Mouse (Mus musculus): Measurements from ENCODE around the gene N4bp2l2. TPM values are rescaled to one million over a fixed set of nuclear protein-coding genes. Genes with fewer than 3 reads are reported as not detected.
A peak's percentile ranks its signal among the peaks of the same experiment; 100 is the strongest.
"Not testable (repeated sequence)": the region's sequence is repeated elsewhere in the genome, so short reads cannot be mapped to it uniquely, and the experiment has no call there.

Gene N4bp2l2
- polyA plus RNA-seq, 1 experiment from 2014 or later = 17.4 TPM

DNA sequence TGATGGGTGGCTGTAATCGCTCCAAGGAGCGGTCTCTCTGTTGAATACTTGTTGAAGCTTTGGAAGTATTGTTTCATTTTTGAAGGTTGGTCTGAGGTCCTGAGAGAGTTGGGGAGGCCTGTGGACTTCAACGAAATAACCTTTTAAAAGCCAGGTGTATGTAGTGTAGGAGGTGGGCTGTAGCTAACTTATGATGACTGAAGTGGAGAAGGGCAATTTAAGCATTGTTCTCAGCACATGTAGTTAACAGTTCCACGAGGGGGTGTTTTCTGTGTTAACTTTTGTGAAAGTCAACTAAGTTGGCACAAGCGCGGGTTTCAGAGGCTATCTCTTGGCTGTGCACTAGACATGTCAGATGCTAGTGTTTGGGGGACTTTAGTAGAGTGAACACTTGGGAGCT, 8.9 kb upstream of the N4bp2l2 start:
- no peak for ATAC-seq (ENCODE audit: low read depth)
- peak overlapping the region; percentile 97; the same call in 1 of the 2 replicates for H3K9ac ChIP-seq (ENCODE audit: low read depth, low read length)
- H3K27me3 ChIP-seq (ENCODE audit: control insufficient read depth, insufficient read depth, low read depth, low read length) = no peaks in the 10 kb centered on the region
- no peaks in the 10 kb centered on the region for H3K9me3 ChIP-seq (replicated peaks; ENCODE audit: control insufficient read depth, low read length)
- H3K4me3 ChIP-seq (ENCODE audit: low read depth, low read length) = peak overlapping the region; percentile 96
- peaks cover 13% of the 10 kb centered on the region for H3K4me1 ChIP-seq (ENCODE audit: control insufficient read depth, low read depth, low read length)
- no peaks in the 10 kb centered on the region for H3K36me3 ChIP-seq (ENCODE audit: control insufficient read depth, insufficient read depth)
- H3K27ac ChIP-seq (ENCODE audit: low read length) = no peak overlapping the region
- 37% methylated on average over 6 of the region's 6 CpGs for WGBS (ENCODE audit: insufficient replicate concordance)
- H3K4me2 ChIP-seq (ENCODE audit: low read depth, low read length) = peak overlapping the region; percentile 63

- Histone ChIP-seq H3K27me3 (ENCODE audit: control insufficient read depth, insufficient read depth, low read depth, low read length) (no peaks in the 10 kb centered on the region), H3K9ac (ENCODE audit: low read depth, low read length) (peak overlapping the region; percentile 97), H3K4me1 (ENCODE audit: control insufficient read depth, low read depth, low read length) (peaks cover 13% of the 10 kb centered on the region), H3K4me3 (ENCODE audit: low read depth, low read length) (peak overlapping the region; percentile 96), H3K9me3 (replicated peaks; ENCODE audit: control insufficient read depth, low read length) (no peaks in the 10 kb centered on the region), H3K4me2 (ENCODE audit: low read depth, low read length) (peak overlapping the region; percentile 63), H3K27ac (ENCODE audit: low read length) (peak overlapping the region; percentile 86), H3K36me3 (ENCODE audit: control insufficient read depth, insufficient read depth) (no peaks in the 10 kb centered on the region)
- under 1% methylated on average over 69 of the region's 91 CpGs for WGBS (ENCODE audit: insufficient replicate concordance)
- peak; percentile 13 for ATAC-seq (ENCODE audit: low read depth)
Measured at GRCm38 (mm10) chr5:150673880-150674621, 8.1 kb upstream of the N4bp2l2 start.

DNA sequence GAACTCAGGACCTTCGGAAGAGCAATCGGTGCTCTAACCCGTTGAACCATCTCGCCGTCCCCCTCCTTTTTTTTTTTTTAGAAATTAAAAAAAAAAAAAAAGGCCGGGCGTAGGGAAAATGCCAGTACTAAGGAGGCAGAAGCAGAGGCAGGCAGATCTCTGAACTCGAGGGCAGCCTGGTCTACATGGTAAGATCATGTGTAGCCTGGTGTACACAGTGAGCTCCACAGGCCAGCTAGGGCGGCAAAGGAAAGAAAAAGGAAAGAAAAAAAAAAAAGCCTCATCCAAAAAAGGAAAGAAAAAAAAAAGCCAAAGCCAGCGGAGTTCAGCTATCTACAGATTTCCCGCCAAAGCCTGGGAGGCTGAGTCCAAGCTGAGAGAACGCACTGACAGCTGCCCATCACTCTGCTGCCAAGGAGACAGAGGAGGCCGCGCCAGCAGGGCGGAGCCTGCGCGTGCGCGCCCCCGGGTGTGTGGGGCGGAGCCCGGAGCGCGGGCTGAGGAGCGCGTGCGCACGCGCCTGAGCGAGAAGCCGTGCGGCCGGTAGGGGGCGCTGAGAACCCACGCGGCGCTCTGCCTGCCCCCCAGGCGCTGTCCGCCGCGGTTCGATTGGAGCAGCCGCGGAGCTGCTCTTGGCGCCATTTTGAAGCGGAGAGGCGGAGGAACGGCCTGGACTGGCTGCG, 7.3 kb upstream of the N4bp2l2 start, which contains the start of gene Pds5b:
Gene Pds5b (plus strand): TSS at position 587 of the 683 bp plus-strand sequence.
- WGBS (ENCODE audit: insufficient replicate concordance) = 11% methylated on average over 48 of the region's 49 CpGs
- peaks cover 13% of the 10 kb centered on the region for H3K4me1 ChIP-seq (ENCODE audit: control insufficient read depth, low read depth, low read length)
- no peaks in the 10 kb centered on the region for H3K9me3 ChIP-seq (replicated peaks; ENCODE audit: control insufficient read depth, low read length)
- peak within 1 kb of the TSS; percentile 63 for H3K4me2 ChIP-seq (ENCODE audit: low read depth, low read length)
- ATAC-seq (ENCODE audit: low read depth) = peak; percentile 94
- no peaks in the 10 kb centered on the region for H3K36me3 ChIP-seq (ENCODE audit: control insufficient read depth, insufficient read depth)
- H3K9ac ChIP-seq (ENCODE audit: low read depth, low read length) = peak within 1 kb of the TSS; percentile 97
- peak within 1 kb of the TSS; percentile 96 for H3K4me3 ChIP-seq (ENCODE audit: low read depth, low read length)
- H3K27ac ChIP-seq (ENCODE audit: low read length) = peak within 1 kb of the TSS; percentile 86
- no peaks in the 10 kb centered on the region for H3K27me3 ChIP-seq (ENCODE audit: control insufficient read depth, insufficient read depth, low read depth, low read length)

DNA sequence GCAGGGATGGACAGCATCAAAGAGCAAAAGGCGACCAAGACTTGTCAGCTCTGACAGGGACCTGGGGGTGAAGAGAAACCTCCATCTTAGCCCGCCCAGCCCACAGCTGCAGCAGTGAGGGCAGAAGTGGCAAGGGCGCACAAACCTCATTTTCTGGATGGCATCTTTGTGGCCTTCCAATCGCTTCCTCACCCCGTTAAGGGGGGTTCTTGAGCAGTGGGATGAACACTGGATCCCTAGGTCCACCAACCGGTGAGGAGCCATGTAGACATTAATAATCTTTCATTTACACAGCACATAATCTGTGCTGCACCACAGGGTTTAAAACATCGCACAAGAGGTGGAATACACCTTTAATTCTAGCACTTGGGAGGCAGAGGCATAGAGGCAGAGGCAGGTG, 6.4 kb upstream of the N4bp2l2 start:
- H3K27ac ChIP-seq (ENCODE audit: low read length) = no peak overlapping the region
- H3K4me3 ChIP-seq (ENCODE audit: low read depth, low read length) = no peak overlapping the region
- no peaks in the 10 kb centered on the region for H3K36me3 ChIP-seq (ENCODE audit: control insufficient read depth, insufficient read depth)
- no peaks in the 10 kb centered on the region for H3K9me3 ChIP-seq (replicated peaks; ENCODE audit: control insufficient read depth, low read length)
- 80% methylated on average over 7 of the region's 7 CpGs for WGBS (ENCODE audit: insufficient replicate concordance)
- no peak overlapping the region for H3K9ac ChIP-seq (ENCODE audit: low read depth, low read length)
- H3K4me1 ChIP-seq (ENCODE audit: control insufficient read depth, low read depth, low read length) = peaks cover 13% of the 10 kb centered on the region
- H3K4me2 ChIP-seq (ENCODE audit: low read depth, low read length) = no peak overlapping the region
- ATAC-seq (ENCODE audit: low read depth) = no peak
- H3K27me3 ChIP-seq (ENCODE audit: control insufficient read depth, insufficient read depth, low read depth, low read length) = no peaks in the 10 kb centered on the region

- Histone ChIP-seq H3K9me3 (replicated peaks; ENCODE audit: control insufficient read depth, low read length) (no peaks in the 10 kb centered on the region), H3K4me3 (ENCODE audit: low read depth, low read length) (no peak overlapping the region), H3K9ac (ENCODE audit: low read depth, low read length) (no peak overlapping the region), H3K36me3 (ENCODE audit: control insufficient read depth, insufficient read depth) (no peaks in the 10 kb centered on the region), H3K27me3 (ENCODE audit: control insufficient read depth, insufficient read depth, low read depth, low read length) (no peaks in the 10 kb centered on the region), H3K27ac (ENCODE audit: low read length) (no peak overlapping the region), H3K4me2 (ENCODE audit: low read depth, low read length) (no peak overlapping the region), H3K4me1 (ENCODE audit: control insufficient read depth, low read depth, low read length) (peaks cover 8% of the 10 kb centered on the region)
- 51% methylated on average over 4 of the region's 4 CpGs for WGBS (ENCODE audit: insufficient replicate concordance)
- no peak for ATAC-seq (ENCODE audit: low read depth)
Measured at GRCm38 (mm10) chr5:150668731-150669130, 2.7 kb upstream of the N4bp2l2 start.

- Histone ChIP-seq H3K36me3 (ENCODE audit: control insufficient read depth, insufficient read depth) (peaks cover 14% of the 10 kb centered on the region), H3K27me3 (ENCODE audit: control insufficient read depth, insufficient read depth, low read depth, low read length) (no peaks in the 10 kb centered on the region), H3K9ac (ENCODE audit: low read depth, low read length) (peak overlapping the region; percentile 96), H3K4me2 (ENCODE audit: low read depth, low read length) (peak overlapping the region; percentile 75), H3K27ac (ENCODE audit: low read length) (peak overlapping the region; percentile 96), H3K9me3 (replicated peaks; ENCODE audit: control insufficient read depth, low read length) (no peaks in the 10 kb centered on the region), H3K4me1 (ENCODE audit: control insufficient read depth, low read depth, low read length) (peaks cover 18% of the 10 kb centered on the region), H3K4me3 (ENCODE audit: low read depth, low read length) (peak overlapping the region; percentile 97)
- peak; percentile 97 for ATAC-seq (ENCODE audit: low read depth)
- WGBS (ENCODE audit: insufficient replicate concordance) = under 1% methylated on average over 52 of the region's 52 CpGs
Measured at GRCm38 (mm10) chr5:150665132-150665954, 640 bp downstream of the N4bp2l2 start.

- peaks cover 21% of the 10 kb centered on the region for H3K4me1 ChIP-seq (ENCODE audit: control insufficient read depth, low read depth, low read length)
- ATAC-seq (ENCODE audit: low read depth) = no peak
- no peaks in the 10 kb centered on the region for H3K27me3 ChIP-seq (ENCODE audit: control insufficient read depth, insufficient read depth, low read depth, low read length)
- peak overlapping the region; percentile 97 for H3K4me3 ChIP-seq (ENCODE audit: low read depth, low read length)
- WGBS (ENCODE audit: insufficient replicate concordance) = under 1% methylated on average over 10 of the region's 10 CpGs
- peak overlapping the region; percentile 96 for H3K9ac ChIP-seq (ENCODE audit: low read depth, low read length)
- H3K36me3 ChIP-seq (ENCODE audit: control insufficient read depth, insufficient read depth) = peaks cover 14% of the 10 kb centered on the region
- peak overlapping the region; percentile 75 for H3K4me2 ChIP-seq (ENCODE audit: low read depth, low read length)
- H3K27ac ChIP-seq (ENCODE audit: low read length) = peak overlapping the region; percentile 96
- no peaks in the 10 kb centered on the region for H3K9me3 ChIP-seq (replicated peaks; ENCODE audit: control insufficient read depth, low read length)
Measured at GRCm38 (mm10) chr5:150664794-150665131, 1.2 kb downstream of the N4bp2l2 start.

- not testable (repeated sequence) for ATAC-seq (ENCODE audit: low read depth); H3K27me3 ChIP-seq (ENCODE audit: control insufficient read depth, insufficient read depth, low read depth, low read length); H3K9ac ChIP-seq (ENCODE audit: low read depth, low read length); H3K27ac ChIP-seq (ENCODE audit: low read length); H3K9me3 ChIP-seq (replicated peaks; ENCODE audit: control insufficient read depth, low read length)
- peak overlapping the region; percentile 49 for H3K4me2 ChIP-seq (ENCODE audit: low read depth, low read length)
- peak overlapping the region; percentile 27 for H3K4me3 ChIP-seq (ENCODE audit: low read depth, low read length)
- 48% methylated on average over 7 of the region's 7 CpGs for WGBS (ENCODE audit: insufficient replicate concordance)
- H3K36me3 ChIP-seq (ENCODE audit: control insufficient read depth, insufficient read depth) = peaks cover 14% of the 10 kb centered on the region
- peaks cover 21% of the 10 kb centered on the region for H3K4me1 ChIP-seq (ENCODE audit: control insufficient read depth, low read depth, low read length)
Measured at GRCm38 (mm10) chr5:150663926-150664325, 2.1 kb downstream of the N4bp2l2 start.

Measured in liver, embryonic 16.5 days (tissue).